Mouse (Mus musculus): ENCODE results near the gene Npffr2. TPM values are rescaled to one million over a fixed set of nuclear protein-coding genes. Genes with fewer than 3 reads are reported as not detected.

The Npffr2 gene
- 0.11 TPM in 1 of 2 replicates, not detected in the other for polyA plus RNA-seq (2014; fragmentation: Nextera tagmentation; extraction: Ambion mirVana)

DNA sequence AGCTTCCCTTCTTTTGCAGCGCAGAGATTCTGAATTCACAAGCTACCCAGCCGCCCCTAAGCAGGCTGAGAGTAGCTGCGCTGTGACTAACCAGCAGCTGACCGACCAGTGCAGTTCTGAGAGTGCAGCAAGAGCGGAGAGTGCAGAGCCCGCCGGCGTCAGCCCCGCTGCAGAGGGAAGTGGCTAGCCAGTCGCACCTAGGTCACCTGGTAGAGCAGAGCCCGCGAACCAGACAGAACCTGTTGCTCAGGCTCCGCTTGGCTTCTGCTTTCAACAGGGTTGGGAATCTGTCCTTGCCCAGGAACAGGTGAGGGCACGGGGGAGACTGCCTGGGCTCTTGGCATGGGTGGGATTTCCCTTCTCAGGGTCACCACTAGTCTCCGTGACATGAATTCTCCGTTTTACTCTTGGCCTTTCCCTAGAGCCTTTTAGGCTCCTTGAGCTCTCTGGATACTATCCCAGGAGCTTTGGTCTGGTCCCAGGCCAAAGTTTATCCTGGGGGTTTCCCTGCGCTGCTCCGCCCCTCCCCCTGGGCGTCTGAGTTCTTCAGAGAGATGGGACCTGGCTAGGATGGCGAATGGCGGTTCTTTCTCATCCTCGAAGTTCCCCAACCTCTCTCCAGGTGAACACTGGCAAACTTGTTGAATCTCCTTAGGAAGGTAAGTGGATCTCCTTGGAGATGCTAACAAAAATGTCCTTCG is at the start of gene Npffr2:
TSS of gene Npffr2 (plus strand) at position 552 of the 701 bp plus-strand sequence.
- no peaks in the 10 kb centered on the region for H3K27me3 ChIP-seq (ENCODE audit: control insufficient read depth, insufficient read depth, low read length)
- no peaks in the 10 kb centered on the region for H3K36me3 ChIP-seq (ENCODE audit: control insufficient read depth, insufficient read depth, low read length)
- no peaks in the 10 kb centered on the region for H3K9me3 ChIP-seq (ENCODE audit: control insufficient read depth, low read length)
- H3K27ac ChIP-seq (replicated peaks; ENCODE audit: low read depth, low read length), result no peak within 1 kb of the TSS
- peak within 1 kb of the TSS; percentile 28 for H3K4me3 ChIP-seq (ENCODE audit: low read depth, low read length)
- peak within 1 kb of the TSS; percentile 64 for H3K4me2 ChIP-seq (ENCODE audit: low read depth, severe bottlenecking)
- no peak within 1 kb of the TSS for H3K9ac ChIP-seq (ENCODE audit: low read length)
- peak; percentile 91 for ATAC-seq (ENCODE audit: insufficient number of reproducible peaks, low FRiP score, low TSS enrichment, low read depth)
- H3K4me1 ChIP-seq (ENCODE audit: control insufficient read depth, insufficient read depth, low read length), result 0 out of 2 replicates have a peak, but pooled peaks cover 2% of the 10 kb centered on the region
- WGBS, result 4% methylated on average over 23 of the region's 23 CpGs
- DNase-seq (ENCODE audit: low spot score), result peak; percentile 74

DNA sequence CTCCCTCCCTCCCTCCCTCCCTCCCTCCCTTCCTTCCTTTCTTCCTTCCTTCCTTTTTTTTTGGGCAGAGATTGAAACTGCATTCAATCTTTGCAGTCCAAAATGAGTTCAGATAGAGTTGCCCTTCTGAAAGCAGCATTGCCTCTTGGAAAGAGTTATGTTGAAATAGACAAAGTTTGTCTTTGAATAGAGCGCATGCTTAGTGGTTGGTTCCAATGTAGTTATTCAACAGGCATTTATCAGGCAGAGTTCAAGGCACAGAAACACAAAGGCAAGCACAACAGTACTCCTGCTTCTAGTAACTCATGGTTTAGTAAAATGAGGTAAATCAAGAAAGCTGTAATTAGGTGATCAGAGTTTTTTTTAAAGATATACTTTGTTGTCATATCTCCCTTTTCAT is 34.7 kb upstream of the Npffr2 start:
- ATAC-seq (ENCODE audit: insufficient number of reproducible peaks, low FRiP score, low TSS enrichment, low read depth) (no peak), DNase-seq (ENCODE audit: low spot score) (no peak)
- Histone ChIP-seq H3K9ac (ENCODE audit: low read length) (no peak overlapping the region), H3K4me1 (ENCODE audit: control insufficient read depth, insufficient read depth, low read length) (no peaks in the 10 kb centered on the region), H3K36me3 (ENCODE audit: control insufficient read depth, insufficient read depth, low read length) (no peaks in the 10 kb centered on the region), H3K27ac (replicated peaks; ENCODE audit: low read depth, low read length) (no peak overlapping the region), H3K27me3 (ENCODE audit: control insufficient read depth, insufficient read depth, low read length) (no peaks in the 10 kb centered on the region), H3K9me3 (ENCODE audit: control insufficient read depth, low read length) (no peaks in the 10 kb centered on the region), H3K4me3 (ENCODE audit: low read depth, low read length) (no peak overlapping the region), H3K4me2 (ENCODE audit: low read depth, severe bottlenecking) (no peak overlapping the region)
- 97% methylated on average over 1 of the region's 1 CpGs for WGBS

DNA sequence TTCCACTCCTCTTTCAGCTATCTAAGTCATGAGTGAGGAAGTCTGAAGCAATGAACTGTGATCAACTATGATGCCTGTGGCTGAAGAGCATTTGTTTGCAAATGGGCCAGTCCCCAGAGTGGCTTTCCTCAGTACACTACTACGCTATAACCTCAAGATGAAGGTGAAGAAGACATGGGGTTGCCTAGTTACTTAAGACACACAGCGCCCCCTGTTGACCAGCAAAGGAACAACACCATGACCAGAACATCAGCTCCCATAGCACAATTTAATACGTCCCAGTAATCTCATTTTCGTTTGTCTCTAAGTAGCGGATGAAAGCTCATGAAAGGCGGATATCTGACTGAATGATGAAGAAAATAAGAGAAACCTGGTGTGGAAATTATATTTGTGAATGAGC is 27.0 kb upstream of the Npffr2 start:
- H3K9ac ChIP-seq (ENCODE audit: low read length), result no peak overlapping the region
- H3K4me1 ChIP-seq (ENCODE audit: control insufficient read depth, insufficient read depth, low read length), result no peaks in the 10 kb centered on the region
- 59% methylated on average over 6 of the region's 6 CpGs for WGBS
- H3K27me3 ChIP-seq (ENCODE audit: control insufficient read depth, insufficient read depth, low read length), result no peaks in the 10 kb centered on the region
- H3K36me3 ChIP-seq (ENCODE audit: control insufficient read depth, insufficient read depth, low read length), result no peaks in the 10 kb centered on the region
- no peak overlapping the region for H3K27ac ChIP-seq (replicated peaks; ENCODE audit: low read depth, low read length)
- no peak overlapping the region for H3K4me3 ChIP-seq (ENCODE audit: low read depth, low read length)
- DNase-seq (ENCODE audit: low spot score) (peak; percentile 26), ATAC-seq (ENCODE audit: insufficient number of reproducible peaks, low FRiP score, low TSS enrichment, low read depth) (no peak)
- H3K9me3 ChIP-seq (ENCODE audit: control insufficient read depth, low read length), result no peaks in the 10 kb centered on the region
- no peak overlapping the region for H3K4me2 ChIP-seq (ENCODE audit: low read depth, severe bottlenecking)

DNA sequence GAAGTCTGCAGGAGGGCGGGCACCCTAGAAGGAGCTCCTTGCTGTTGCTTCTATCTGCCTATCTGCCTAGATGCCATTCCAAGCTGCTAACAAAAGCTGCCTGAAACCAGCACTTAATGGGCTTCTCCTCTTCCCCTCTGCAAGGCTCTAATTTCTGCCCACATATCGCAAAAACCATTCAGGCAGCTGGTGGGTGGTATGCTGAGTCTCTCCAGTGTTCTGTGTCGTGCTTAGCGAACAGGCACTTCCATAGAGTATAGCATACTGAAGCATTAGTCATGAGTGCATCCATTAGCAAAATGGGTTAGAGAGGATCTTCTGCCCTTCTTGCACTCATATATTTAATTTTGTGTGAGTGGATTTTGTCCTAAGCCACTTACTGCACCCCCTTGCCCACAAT is 8.6 kb upstream of the Npffr2 start:
- Histone ChIP-seq H3K36me3 (ENCODE audit: control insufficient read depth, insufficient read depth, low read length) (no peaks in the 10 kb centered on the region), H3K9ac (ENCODE audit: low read length) (no peak overlapping the region), H3K27me3 (ENCODE audit: control insufficient read depth, insufficient read depth, low read length) (no peaks in the 10 kb centered on the region), H3K9me3 (ENCODE audit: control insufficient read depth, low read length) (no peaks in the 10 kb centered on the region), H3K4me2 (ENCODE audit: low read depth, severe bottlenecking) (no peak overlapping the region), H3K27ac (replicated peaks; ENCODE audit: low read depth, low read length) (no peak overlapping the region), H3K4me3 (ENCODE audit: low read depth, low read length) (no peak overlapping the region), H3K4me1 (ENCODE audit: control insufficient read depth, insufficient read depth, low read length) (no peaks in the 10 kb centered on the region)
- ATAC-seq (ENCODE audit: insufficient number of reproducible peaks, low FRiP score, low TSS enrichment, low read depth), result no peak
- WGBS, result 85% methylated on average over 4 of the region's 4 CpGs
- no peak for DNase-seq (ENCODE audit: low spot score)

DNA sequence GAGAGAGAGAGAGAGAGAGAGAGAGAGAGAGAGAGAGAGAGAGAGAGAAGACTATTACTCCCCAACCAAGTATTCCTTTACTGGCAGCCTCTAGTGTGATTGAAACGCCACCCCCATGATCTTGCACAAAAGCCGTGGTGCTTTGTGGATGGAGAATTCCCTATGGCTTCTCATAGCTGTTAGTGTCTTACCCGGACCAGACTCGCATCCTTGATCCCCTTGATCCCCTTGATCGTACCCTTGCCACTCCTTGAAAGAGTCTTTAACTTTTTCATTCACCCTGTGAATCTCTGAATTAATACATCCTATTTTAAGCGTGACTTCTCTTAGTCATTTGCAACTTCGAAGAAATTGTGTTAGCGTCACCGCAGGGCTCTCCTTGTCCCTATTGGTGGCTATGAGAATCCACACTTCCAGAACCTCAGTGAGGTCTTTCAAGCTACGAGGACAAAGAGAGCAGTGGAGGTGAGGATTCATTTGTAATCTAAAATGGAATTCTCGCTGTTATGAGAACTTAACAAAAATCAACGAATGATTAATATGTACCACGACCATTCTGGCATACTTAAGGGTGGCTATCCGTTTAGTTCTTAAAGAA is 949 bp upstream of the Npffr2 start:
- peak; percentile 26 for DNase-seq (ENCODE audit: low spot score)

DNA sequence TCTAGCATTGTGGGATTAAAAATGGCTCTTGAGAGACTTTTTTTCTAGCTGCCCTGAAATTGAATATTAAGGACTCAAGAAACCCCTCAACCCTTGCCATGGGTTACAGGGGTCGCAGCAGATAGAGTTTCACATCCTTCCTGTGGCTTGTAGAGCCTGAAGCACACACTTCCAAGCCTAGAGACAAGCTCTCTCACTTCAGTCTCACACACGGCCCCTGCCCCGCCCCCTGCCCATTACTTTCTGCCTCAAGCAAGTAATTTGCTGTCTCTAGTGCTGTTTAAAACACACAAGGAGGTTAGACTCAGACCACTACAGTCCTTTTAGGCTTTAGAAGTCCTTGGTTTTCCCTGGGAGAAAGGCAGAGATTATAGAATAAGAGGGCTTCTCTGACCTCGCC is 1.7 kb downstream of the Npffr2 start:
- Histone ChIP-seq H3K9ac (ENCODE audit: low read length) (no peak overlapping the region), H3K9me3 (ENCODE audit: control insufficient read depth, low read length) (no peaks in the 10 kb centered on the region), H3K36me3 (ENCODE audit: control insufficient read depth, insufficient read depth, low read length) (no peaks in the 10 kb centered on the region), H3K27me3 (ENCODE audit: control insufficient read depth, insufficient read depth, low read length) (no peaks in the 10 kb centered on the region), H3K4me2 (ENCODE audit: low read depth, severe bottlenecking) (no peak overlapping the region), H3K4me1 (ENCODE audit: control insufficient read depth, insufficient read depth, low read length) (0 out of 2 replicates have a peak, but pooled peaks cover 2% of the 10 kb centered on the region), H3K4me3 (ENCODE audit: low read depth, low read length) (no peak overlapping the region), H3K27ac (replicated peaks; ENCODE audit: low read depth, low read length) (no peak overlapping the region)
- ATAC-seq (ENCODE audit: insufficient number of reproducible peaks, low FRiP score, low TSS enrichment, low read depth) (no peak), DNase-seq (ENCODE audit: low spot score) (no peak)
- 33% methylated on average over 4 of the region's 4 CpGs for WGBS

More for the DNA sequence above, 949 bp upstream of the Npffr2 start:
- Histone ChIP-seq H3K9ac (ENCODE audit: low read length) (no peak overlapping the region), H3K27me3 (ENCODE audit: control insufficient read depth, insufficient read depth, low read length) (no peaks in the 10 kb centered on the region), H3K4me3 (ENCODE audit: low read depth, low read length) (peak overlapping the region; percentile 28), H3K9me3 (ENCODE audit: control insufficient read depth, low read length) (no peaks in the 10 kb centered on the region), H3K27ac (replicated peaks; ENCODE audit: low read depth, low read length) (no peak overlapping the region), H3K4me1 (ENCODE audit: control insufficient read depth, insufficient read depth, low read length) (0 out of 2 replicates have a peak, but pooled peaks cover 2% of the 10 kb centered on the region), H3K36me3 (ENCODE audit: control insufficient read depth, insufficient read depth, low read length) (no peaks in the 10 kb centered on the region), H3K4me2 (ENCODE audit: low read depth, severe bottlenecking) (peak overlapping the region; percentile 64)
- WGBS, result 7% methylated on average over 14 of the region's 14 CpGs
- ATAC-seq (ENCODE audit: insufficient number of reproducible peaks, low FRiP score, low TSS enrichment, low read depth), result no peak

DNA sequence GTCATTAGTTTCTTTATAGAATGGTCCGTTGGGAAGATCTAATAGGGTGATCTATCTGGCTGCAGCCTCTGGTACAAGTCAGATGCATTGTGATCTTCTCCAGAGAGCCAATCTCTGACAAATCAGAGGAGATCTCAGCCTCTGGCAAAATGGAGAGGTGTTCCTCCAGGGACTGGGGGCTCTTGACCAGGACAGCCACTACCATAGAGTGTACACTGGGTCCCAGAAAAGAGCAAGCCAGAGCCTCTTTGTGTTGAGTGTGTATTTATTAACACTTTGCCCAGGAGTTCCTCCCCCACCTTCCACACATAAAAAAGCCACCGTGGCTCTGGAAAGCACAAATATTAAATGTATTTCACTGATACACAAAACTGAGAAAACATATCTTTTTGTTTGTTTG is 2.2 kb downstream of the Npffr2 start:
- Histone ChIP-seq H3K9me3 (ENCODE audit: control insufficient read depth, low read length) (no peaks in the 10 kb centered on the region), H3K9ac (ENCODE audit: low read length) (no peak overlapping the region), H3K4me3 (ENCODE audit: low read depth, low read length) (no peak overlapping the region), H3K27me3 (ENCODE audit: control insufficient read depth, insufficient read depth, low read length) (no peaks in the 10 kb centered on the region), H3K27ac (replicated peaks; ENCODE audit: low read depth, low read length) (no peak overlapping the region), H3K4me1 (ENCODE audit: control insufficient read depth, insufficient read depth, low read length) (0 out of 2 replicates have a peak, but pooled peaks cover 2% of the 10 kb centered on the region), H3K4me2 (ENCODE audit: low read depth, severe bottlenecking) (no peak overlapping the region), H3K36me3 (ENCODE audit: control insufficient read depth, insufficient read depth, low read length) (no peaks in the 10 kb centered on the region)
- no peak for DNase-seq (ENCODE audit: low spot score)
- WGBS, result 53% methylated on average over 2 of the region's 2 CpGs
- no peak for ATAC-seq (ENCODE audit: insufficient number of reproducible peaks, low FRiP score, low TSS enrichment, low read depth)

DNA sequence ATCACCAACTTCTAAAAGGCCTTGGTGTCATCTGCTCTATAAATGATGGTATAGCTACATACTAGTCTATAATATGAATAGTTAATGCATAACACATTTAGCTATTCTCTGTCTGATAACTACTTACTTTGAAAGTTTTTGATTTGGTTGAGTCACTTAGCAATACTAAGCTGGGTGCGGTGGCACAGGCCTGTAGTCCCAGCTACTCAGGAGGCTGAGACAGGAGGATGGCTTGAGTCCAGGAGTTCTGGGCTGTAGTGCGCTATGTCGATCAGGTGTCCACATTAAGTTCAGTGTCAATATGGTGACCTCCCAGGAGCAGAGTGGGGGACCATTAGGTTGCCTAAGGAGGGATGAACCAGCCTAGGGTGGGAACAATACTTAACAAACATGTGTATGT is 8.8 kb downstream of the Npffr2 start:
- Histone ChIP-seq H3K27ac (replicated peaks; ENCODE audit: low read depth, low read length) (no peak overlapping the region), H3K36me3 (ENCODE audit: control insufficient read depth, insufficient read depth, low read length) (no peaks in the 10 kb centered on the region), H3K27me3 (ENCODE audit: control insufficient read depth, insufficient read depth, low read length) (no peaks in the 10 kb centered on the region), H3K4me3 (ENCODE audit: low read depth, low read length) (no peak overlapping the region), H3K9me3 (ENCODE audit: control insufficient read depth, low read length) (no peaks in the 10 kb centered on the region), H3K4me2 (ENCODE audit: low read depth, severe bottlenecking) (no peak overlapping the region), H3K4me1 (ENCODE audit: control insufficient read depth, insufficient read depth, low read length) (no peaks in the 10 kb centered on the region), H3K9ac (ENCODE audit: low read length) (no peak overlapping the region)
- WGBS, result 93% methylated on average over 3 of the region's 3 CpGs
- DNase-seq (ENCODE audit: low spot score), result no peak
- no peak for ATAC-seq (ENCODE audit: insufficient number of reproducible peaks, low FRiP score, low TSS enrichment, low read depth)

Data from limb, embryonic 11.5 days (tissue).